Mouse (Mus musculus): Measurements from ENCODE around the gene Nr0b2.
"Not testable (repeated sequence)": the region's sequence is repeated elsewhere in the genome, so short reads cannot be mapped to it uniquely, and the experiment has no call there.

Nr0b2 gene

DNA sequence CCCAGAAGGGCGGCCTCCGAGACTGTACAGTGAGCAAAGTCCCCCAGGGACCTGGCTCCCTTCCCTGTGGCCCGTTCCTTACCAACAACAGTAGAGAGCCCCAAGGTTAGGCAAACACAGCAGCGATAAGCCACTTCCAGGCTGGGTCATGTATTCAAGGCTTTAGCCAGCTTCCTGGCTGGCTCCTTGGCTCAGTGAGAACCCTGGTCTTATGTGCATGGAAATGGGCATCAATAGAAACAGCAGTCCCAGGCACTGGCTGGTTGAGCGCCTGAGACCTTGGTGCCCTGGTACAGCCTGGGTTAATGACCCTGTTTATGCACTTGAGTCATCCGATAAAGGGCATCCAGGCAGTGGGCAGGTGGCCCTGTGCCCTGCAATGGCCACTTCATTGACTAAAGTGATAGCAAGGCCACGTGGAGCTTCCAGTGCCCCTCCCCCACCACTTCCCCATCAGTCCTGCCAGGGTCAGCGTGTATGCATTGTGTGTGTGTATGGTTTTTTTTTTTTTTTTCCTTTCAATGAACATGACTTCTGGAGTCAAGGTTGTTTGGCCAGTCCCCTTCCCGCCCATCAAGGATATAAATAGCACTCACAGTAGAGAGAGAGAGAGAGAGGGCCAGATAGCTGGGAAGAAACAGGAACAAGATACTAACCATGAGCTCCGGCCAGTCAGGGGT lies at the start of gene Nr0b2:
TSS of gene Nr0b2 (plus strand) at position 609 of the 680 bp plus-strand sequence.
- DNase-seq, result no peak

DNA sequence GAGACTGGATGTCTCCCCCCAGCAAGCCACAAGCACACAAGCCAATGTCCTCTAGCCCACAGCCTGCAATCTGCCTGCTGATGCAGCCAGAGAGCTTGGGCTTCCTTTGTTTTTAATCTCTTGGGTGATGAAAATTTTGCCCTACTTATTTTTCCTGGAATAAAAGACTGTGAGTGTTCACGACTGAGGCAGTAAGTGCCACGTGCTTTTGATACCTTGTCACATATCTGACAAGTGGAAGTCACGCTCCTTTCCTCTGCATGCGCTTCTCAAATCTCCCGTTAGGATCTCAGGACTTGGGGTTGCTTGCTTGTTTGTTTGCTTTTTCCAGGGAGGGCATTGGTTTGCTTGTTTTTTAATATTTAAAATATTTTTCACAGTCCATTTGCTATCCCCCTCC lies 48.9 kb upstream of the Nr0b2 start:
- DNase-seq, result no peak

DNA sequence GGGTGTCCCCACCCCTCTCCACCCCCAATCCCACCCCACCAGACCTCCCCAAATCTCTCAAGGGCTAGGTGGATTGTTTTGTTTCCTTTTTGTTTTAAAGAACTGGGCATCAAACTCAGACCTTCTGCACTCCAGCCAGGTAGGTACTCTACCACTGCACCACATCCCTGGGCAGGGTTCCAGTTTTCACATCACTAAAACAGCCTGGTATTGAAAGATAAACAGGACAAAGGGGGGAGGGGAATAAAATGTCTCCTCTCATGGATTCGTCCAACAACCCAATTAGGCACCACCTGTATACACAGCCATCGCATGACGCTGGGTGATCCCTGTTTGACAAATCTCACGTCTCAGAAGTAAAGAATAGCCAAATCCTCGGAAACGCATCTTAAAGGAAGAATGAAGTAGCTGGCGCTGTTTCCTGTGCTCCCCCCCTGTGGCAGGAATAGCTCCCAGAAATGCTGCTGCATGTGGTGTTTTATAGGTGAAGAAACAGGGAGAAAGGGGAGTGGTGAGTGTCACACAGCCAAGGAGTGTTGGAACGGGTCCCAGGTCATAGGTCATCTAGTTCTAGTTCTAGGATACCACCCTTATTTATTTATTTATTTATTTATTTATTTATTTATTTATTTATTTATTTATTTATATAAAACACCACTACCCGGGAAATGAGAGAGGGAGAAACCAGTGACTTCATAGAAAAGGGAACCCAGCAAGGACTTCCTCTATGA lies 48.3 kb upstream of the Nr0b2 start:
- DNase-seq, result peak; percentile 34

DNA sequence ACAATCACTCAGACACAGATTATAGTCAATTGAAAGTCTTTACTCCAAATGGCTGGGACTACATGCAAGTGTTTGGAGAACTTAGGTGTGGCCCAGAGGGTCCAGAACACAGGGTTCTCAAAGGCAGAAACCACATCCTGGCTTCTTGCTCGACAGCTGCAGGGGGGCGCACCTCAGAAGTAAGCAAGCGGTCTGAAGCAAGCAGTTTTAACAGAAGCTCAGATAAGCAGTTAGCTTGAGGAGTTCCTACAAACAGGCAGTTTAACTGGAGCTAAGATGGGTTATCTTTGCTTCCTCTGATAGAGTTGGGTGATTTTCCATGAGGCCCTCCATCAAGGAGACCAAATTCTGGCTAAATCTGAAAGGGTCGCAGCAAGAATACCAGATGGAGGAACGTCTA lies 46.6 kb upstream of the Nr0b2 start:
- no peak for DNase-seq

DNA sequence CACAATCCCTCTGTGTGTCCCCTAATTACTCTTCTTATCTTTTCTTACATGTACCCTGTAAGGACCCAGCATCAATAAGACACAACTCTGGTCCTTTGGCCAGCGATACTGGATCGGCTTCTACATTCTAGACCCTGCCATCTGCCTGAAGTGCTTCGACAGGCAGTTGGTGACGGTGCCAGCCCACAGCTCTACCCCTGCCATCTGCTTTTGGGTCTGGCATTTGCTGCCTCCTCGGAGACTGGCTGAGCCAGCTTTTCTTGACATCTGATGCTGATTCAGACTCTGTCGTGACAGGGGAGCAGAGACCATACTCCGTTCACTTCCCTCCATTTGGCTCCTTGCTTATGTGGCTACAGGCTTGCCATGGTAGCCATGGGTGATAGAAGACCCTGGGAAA lies 44.2 kb upstream of the Nr0b2 start:
- DNase-seq, result peak; percentile 86

DNA sequence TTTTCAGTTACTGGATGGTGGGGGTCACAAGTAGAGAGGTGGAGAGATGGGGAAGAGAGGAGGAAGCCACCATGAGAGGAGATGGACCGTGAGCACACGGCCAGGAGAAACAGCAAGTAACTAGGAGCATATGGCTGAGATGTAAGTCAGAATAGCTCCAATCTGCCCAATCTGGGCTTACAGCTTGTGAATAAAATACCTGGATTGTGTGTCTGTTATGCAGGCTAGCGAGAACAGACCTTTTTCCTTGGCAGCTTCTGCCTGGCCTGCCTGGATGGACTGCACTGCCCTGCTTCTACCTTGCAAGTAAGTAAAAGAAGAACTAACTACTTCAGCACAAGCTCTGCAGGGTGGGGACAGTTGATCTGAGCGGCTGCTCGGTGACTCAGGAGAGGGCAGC lies 42.1 kb upstream of the Nr0b2 start:
- peak; percentile 79 for DNase-seq

DNA sequence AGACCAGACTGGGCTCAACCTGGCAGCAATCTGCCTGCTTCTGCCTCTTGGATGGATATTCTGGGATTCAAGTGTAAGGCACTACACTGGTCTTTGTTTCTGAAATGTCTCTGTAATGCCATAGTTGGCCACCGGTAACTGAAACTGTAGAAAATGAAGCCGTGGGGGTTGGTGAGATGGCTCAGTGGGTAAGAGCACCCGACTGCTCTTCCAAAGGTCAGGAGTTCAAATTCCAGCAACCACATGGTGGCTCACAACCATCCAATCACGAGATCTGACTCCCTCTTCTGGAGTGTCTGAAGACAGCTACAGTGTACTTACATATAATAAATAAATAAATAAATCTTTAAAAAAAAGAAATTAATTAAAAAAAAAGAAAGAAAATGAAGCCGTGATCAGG lies 40.7 kb upstream of the Nr0b2 start:
- not testable (repeated sequence) for DNase-seq

DNA sequence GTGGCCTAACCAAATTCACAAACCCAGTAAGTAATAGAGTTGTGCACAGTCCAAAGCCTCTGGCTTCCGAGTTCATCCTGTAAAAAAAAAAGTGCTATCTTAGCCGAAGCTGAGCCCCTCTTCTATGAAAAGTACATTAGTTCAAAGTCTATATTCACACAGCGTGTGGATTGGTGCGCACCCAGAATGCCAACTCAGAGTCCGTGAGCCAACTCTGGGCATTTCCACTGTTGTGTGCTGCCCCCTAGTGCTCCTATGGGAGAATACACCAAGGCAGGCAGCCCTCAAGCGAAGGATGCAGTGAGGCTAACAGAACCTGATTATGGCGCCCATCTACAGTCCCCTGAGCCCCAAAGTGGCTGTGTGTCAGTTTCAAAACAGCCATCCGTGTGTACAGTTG lies 40.2 kb upstream of the Nr0b2 start:
- peak; percentile 92 for DNase-seq

DNA sequence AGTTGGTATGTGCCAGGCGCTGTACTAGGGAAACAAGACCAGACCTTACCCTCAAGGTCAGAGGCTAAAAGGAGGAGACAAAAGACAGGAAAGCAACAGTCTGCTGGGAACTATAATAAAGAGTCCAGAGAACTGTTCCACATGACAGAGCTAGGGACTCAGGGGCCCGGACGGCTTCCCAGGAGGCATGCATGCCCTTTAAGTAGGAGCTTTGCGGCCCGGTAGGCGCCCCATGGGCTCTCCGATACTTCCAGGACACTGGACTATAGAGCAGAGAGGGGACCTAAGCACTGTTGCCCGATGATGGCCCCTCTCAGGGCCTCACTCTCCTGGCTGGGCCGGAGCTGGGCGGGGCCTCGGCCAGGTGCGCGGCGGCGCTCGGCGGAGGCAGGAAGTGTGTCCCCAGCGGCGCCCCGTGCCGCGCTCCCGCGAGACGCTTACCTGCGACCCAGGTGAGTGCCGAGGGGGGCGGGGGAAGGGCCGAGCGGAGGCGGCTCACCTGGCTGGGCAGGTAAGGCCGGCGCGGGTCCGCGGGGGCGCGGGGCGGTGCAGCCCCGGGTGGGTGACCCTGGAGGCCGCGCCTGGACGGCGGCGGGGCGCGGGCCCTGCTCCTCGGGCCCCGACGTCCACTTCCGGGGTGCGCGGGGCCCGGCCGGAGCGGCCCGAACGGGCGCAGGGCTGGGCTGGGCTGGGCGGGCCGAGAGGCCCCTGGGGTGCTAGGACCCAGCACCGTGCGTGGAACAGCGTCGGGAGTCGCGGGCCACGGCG lies 34.4 kb upstream of the Nr0b2 start, which contains the start of gene Kdf1:
TSS of gene Kdf1 (plus strand) at position 363 of the 768 bp plus-strand sequence.
- DNase-seq, result no peak

DNA sequence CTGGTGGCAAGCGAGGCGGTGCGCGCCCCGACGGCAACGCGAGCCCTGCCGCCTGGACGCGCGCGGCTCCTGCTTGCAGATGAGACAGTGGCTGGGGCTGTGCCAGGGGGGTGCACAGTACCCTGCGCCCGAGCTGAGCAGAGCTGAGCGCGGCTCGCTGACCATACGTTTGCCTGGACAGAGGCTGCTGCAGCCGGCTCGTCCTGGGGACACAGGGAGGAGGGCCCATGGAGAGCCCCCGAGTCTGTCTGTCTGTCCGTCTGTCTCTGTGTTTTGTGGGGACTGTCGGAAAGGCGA lies 33.9 kb upstream of the Nr0b2 start:
- no peak for DNase-seq

DNA sequence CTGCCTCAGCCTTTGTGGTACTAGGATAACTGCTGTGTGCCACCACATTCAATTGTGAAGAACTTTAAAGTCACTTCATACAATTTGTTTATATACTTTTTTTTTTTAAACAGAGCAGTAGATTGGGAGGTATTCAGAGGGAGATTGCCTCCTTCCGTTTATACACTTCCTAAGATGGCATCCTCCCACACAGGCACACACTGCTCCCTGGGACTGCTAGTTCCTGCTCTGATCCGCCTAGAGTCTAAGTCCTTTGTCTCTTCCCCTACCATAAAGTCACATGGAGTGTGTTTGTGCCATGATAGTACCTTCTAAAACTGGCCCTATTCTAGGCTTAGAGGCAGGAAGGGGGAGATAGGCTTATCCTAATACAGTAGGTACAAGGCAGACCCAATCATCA lies 31.7 kb upstream of the Nr0b2 start:
- no peak for DNase-seq

DNA sequence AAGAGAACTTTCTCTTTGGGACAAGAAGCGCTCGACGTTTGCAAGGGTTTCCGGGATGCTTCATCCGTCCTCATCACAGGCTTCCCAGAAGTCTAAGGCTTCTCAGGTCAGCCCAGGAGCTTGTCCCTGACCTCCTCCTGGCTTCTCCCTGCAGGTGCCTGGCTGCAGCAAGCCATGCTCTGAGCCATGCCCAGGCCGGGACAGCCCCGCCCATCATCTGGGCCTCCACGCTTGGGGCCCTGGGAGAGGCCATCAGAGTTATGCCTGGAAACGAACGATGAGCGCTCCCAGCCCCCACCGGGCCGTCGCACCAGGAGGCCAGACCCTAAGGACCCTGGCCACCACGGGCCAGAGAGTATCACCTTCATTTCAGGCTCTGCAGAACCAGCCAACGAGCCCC lies 25.4 kb upstream of the Nr0b2 start:
- DNase-seq, result no peak

DNA sequence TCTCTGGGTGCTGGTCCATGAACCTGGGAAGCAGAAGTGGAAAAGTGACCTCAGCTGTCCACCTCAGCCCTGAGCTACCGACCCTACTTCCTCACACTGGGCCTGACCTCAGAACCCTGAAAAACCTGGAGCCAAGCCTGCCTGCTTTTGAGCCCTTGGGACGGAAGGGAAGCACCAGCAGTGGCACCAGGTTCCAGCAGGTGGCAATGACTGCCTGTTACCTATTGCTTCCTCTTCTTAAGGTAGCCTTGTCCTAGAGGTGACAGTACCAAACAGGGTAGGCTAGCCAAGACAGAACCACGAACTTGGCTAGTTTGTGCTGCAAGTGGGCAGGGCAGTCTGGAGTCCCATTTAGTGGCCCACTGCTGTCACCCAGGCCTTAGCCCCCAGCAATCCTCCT lies 20.4 kb upstream of the Nr0b2 start:
- no peak for DNase-seq

DNA sequence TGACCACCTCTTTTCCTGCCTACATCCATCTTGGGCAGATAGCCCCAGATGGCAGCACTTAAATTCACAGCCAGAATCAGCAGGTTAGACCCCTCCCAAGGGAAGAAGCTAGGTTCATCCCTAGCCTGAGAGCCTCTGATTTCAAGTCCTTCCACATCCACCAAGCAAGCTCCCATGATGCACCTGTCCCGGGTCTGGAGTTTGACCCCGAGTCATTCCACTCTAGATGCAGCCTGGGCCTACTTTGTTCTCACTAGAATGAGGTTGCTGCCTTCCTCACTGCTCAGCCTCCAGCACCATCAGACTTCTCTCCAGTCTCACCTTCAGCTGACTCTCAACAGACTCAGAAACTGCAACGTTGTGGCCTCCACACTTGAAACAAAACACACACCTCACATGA lies 17.1 kb upstream of the Nr0b2 start:
- DNase-seq, result no peak

DNA sequence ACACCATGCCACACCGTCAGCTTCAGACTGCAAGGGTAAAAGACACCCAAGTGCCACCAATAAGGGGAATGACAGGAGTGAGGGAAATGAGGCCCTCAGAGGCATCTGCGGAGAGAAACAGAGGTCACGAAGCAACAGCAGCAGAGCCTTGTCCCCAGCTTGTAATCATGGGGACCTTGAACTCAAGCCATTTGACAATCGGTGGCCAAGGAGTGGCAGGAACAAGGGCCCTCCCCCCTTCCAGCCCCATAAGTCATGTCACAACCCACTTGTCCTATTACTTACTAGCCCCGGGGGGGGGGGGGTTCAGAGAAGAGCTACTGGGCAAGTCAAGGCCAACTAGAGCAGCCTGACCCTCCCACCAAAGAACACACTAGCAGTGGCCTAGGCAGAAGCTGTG lies 16.5 kb upstream of the Nr0b2 start:
- DNase-seq, result no peak

DNA sequence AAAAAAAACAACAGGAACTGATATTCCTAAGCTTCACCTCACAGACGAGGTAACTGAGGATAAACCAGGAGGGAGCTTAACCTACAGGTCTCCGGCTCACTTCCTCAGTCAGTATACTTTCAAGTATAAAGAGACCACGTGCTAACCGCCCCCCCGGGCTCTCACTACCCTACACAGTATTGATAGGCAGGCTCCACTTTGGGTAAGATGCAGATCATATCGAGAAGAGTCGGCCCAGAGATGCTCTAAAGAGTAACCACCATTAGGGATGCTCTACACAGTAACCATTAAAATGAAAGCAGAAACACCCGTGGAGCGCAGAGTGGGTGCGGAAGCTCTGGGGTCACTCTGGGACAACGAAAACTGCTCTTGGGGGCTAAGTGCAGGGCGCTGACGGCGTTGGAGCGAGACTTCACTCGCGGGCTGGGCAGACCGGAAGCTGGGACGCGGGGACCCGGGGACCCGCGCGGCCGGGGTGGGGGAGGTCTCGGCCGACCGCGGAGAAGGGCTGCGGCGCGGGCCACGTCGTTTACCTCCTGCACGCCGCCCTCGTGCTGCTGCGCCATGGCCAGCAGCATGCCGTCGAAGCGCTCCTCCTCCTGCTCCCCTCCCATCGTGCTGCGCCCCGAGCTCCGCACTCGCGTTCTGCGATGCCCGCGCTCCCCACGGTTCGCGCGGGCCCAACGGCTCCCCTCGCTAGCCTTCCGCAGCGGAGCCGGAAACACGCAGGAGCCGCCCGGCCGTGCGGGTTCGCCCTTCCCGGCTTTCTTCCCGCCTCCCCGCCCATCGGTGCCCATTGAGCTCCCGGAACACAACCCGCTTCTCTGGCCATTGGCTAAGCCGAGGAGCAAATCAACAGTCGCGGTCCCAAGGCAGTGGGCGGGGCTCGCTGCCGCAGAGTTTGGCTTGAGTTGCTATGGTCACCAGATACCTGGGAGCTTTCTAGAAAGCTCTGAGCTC lies 7.6 kb upstream of the Nr0b2 start, which contains the start of gene Nudc:
TSS of gene Nudc (minus strand) at position 725 of the 960 bp plus-strand sequence.
- peak; percentile 97 for DNase-seq

DNA sequence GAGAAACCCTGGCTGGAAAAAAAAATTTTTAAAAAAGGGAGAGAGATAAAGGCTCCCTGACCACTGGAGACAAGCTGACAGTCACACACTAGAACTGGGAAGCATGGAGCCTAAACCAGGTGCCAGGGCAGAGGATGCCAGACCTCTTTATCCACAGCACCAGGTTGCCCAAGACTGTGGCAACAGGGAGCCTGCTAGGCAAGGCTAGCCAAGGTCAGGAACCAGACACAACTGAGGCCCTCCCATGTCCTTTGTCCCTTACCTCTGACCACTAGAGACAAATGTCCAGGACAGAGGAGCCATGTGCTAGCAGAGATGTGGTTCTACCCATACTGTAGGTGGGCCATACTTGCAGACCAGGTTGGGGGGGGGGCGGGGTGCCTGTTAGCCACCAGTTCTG lies 1.1 kb upstream of the Nr0b2 start:
- no peak for DNase-seq

DNA sequence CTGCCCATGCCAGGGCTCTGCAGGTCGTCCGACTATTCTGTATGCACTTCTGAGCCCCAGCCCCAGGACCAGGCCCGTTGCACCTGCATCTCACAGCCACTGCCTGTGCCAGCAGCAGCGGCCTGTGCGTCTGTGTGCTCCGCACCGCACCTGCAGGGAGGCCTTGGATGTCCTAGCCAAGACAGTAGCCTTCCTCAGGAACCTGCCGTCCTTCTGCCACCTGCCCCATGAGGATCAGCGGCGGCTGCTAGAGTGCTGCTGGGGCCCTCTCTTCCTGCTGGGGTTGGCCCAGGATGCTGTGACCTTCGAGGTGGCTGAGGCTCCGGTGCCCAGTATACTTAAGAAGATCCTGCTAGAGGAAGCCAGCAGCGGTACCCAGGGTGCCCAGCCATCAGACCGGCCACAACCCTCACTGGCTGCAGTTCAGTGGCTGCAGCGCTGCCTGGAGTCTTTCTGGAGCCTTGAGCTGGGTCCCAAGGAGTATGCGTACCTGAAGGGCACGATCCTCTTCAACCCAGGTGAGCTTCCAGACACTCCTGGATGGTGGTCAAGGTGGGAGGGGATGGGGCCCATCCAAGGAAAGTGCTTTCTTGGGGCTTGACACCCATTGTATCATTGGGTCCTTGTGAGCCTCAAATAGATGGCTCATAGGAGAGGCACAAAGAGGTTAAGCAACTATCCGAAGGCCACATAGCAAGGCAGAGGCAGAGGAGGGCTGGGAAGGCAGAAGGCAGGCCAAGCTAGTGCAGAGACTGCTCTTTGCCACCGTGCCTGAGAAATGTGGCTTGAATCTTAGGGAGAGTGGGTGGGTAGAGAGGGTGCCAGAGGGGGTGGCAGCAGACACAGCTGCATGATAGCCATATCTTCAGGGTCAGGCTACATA lies 513 bp downstream of the Nr0b2 start:
- DNase-seq, result no peak

DNA sequence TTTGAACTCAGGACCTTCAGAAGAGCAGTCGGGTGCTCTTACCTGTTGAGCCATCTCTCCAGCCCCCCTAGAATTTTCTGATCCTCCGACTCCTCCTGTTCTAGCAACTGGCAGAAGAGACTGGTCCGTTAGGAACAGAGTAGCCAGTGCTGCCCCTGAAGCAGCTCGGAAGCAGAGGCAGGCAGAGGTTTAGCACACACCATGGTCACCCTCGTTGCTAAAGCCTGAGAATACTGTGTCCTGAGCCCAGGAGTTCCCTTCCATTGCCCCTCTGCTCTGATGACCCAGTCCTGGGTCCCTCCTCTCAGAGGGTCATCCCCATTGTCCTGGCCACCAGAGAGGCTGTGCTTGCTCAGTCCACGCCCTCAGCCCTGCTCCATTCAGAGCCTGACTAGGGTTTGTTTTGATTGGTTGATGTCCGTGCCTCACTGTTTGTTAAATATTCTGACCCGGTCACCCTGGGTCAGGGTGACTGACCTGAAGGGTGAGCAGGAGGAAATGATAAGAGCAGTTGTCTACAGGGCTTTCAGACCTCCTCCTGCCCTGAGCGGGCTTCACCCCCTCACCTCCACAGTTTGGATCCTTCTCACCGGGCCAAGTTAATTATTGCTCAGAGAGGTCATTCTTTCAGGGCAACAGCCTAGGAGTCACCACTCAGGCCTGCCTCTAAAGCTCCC lies 4.0 kb downstream of the Nr0b2 start:
- no peak for DNase-seq

DNA sequence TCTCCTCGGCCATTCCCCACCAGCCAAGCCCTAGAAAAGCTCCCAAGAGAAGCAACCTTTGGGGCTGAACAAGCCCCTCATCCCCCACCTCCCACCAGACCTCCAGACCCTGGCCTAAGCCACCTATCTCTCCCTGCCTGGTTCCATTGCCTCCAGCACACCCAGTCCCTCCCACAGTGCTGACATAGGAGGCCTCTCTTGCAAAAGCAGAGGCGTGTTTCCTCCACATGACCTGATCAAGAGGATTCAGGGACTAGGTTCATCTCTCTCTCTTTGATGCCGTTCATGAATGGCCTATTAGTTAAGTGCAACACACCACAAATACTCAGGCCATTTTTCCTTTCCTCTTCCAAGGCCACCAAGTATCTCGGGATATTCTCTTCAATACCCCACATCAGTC lies 6.7 kb downstream of the Nr0b2 start:
- no peak for DNase-seq

DNA sequence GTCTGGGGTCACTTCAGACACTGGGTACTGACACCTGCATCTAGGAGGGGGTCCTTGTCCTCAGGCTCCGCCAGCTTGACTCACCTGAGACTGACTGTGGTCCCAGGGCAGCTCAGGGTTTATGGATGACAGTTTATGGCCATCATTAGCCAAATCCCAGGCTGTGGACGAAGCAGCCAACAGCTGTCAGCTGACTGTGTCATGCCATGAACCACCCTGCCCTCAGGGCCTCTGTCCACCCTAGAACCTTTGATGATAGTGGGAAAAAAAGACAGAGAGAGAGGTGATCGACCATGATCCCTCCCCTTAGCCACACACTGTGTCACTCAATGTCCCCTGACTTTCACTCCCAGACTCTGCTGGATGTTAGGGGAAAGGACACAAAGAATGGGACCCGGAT lies 8.4 kb downstream of the Nr0b2 start:
- no peak for DNase-seq
